Mouse (Mus musculus) gastrocnemius, postnatal 14 days (tissue): ENCODE measurements around the gene Trim6. TPM values are rescaled to one million over a fixed set of nuclear protein-coding genes. Genes with fewer than 3 reads are reported as not detected.
A peak's percentile ranks its signal among the peaks of the same experiment; 100 is the strongest.
"Not testable (repeated sequence)": the region's sequence is repeated elsewhere in the genome, so short reads cannot be mapped to it uniquely, and the experiment has no call there.

Experiments
- DNase-seq: peaks from one replicate; pipeline ENCODE4 v3.0.0; 2021; ENCODE audit warnings: mixed read lengths
- intact Hi-C: fragments of 180-260 bp; cut with DNase I; formaldehyde crosslinking; loops from one replicate; pipeline ENCODE4 v1.15.1; 2025; ENCODE audit warnings: low total_unique reads
- long read RNA-seq, 2 experiments: library from polyadenylated mRNA; stranded (forward); transcript quantifications; one replicate each; pipeline ENCODE4 v2.0.0; 2021
- total RNA-seq, 2 experiments: library from RNA; stranded (reverse); gene quantifications; 2 replicates each; pipeline ENCODE4 v1.2.3; 2021

The Trim6 gene
- total RNA-seq, result under 1 TPM; 0.18 to 0.31 TPM
- long read RNA-seq, experiment 1, result 0 reads
- long read RNA-seq, experiment 2, result 0 reads

- intact Hi-C loops, result loop anchor here (10.0 kb wide), 1 partner anchor 664 kb away; the partner anchor contains the start of gene Olfr615
- peak; percentile 77 for DNase-seq
These were observed at the start of gene Trim6 for GRCm38 (mm10) chr7:104218701-104219569. TSS of gene Trim6 (plus strand) at chr7:104218793.

- intact Hi-C loops, result no loop called here
- DNase-seq, result no peak
These were observed 48.9 kb upstream of the Trim6 start for GRCm38 (mm10) chr7:104169634-104170204.

- DNase-seq, result no peak
- intact Hi-C loops, result no loop called here
These were observed 43.5 kb upstream of the Trim6 start for GRCm38 (mm10) chr7:104175085-104175484.

GRCm38 (mm10) chr7:104178422-104179054, 40.1 kb upstream of the Trim6 start:
- intact Hi-C loops, result no loop called here

GRCm38 (mm10) chr7:104179074-104179473, 39.5 kb upstream of the Trim6 start:
- intact Hi-C loops, result no loop called here
- DNase-seq, result no peak

More at GRCm38 (mm10) chr7:104178422-104179054, 40.1 kb upstream of the Trim6 start:
- DNase-seq, result no peak

- intact Hi-C loops, result no loop called here
- no peak for DNase-seq
These were observed 35.3 kb upstream of the Trim6 start, which contains the start of gene Olfr648 for GRCm38 (mm10) chr7:104183292-104183691. TSS of gene Olfr648 (minus strand) at chr7:104183392.

GRCm38 (mm10) chr7:104191275-104191674, 27.3 kb upstream of the Trim6 start:
- intact Hi-C loops, result no loop called here
- no peak for DNase-seq

- intact Hi-C loops, result no loop called here
- no peak for DNase-seq
These were observed 22.7 kb upstream of the Trim6 start, which contains the start of gene Olfr649 for GRCm38 (mm10) chr7:104195885-104196284. TSS of gene Olfr649 (minus strand) at chr7:104195985.

- intact Hi-C loops, result no loop called here
- peak; percentile 54 for DNase-seq
These were observed 18.8 kb upstream of the Trim6 start for GRCm38 (mm10) chr7:104199822-104200221.

- intact Hi-C loops, result no loop called here
- no peak for DNase-seq
These were observed 12.4 kb upstream of the Trim6 start for GRCm38 (mm10) chr7:104206197-104206596.

GRCm38 (mm10) chr7:104216011-104216535, 2.5 kb upstream of the Trim6 start:
- DNase-seq, result no peak
- intact Hi-C loops, result loop anchor here (10.0 kb wide), 1 partner anchor 661 kb away; the partner anchor contains the start of gene Olfr615

GRCm38 (mm10) chr7:104217881-104218280, 712 bp upstream of the Trim6 start:
- DNase-seq, result no peak
- intact Hi-C loops, result loop anchor here (10.0 kb wide), 1 partner anchor 663 kb away; the partner anchor contains the start of gene Olfr615

- intact Hi-C loops, result no loop called here
- DNase-seq, result no peak
These were observed 12.6 kb downstream of the Trim6 start for GRCm38 (mm10) chr7:104231203-104231602.

- intact Hi-C loops, result no loop called here
These were observed 22.3 kb downstream of the Trim6 start for GRCm38 (mm10) chr7:104240857-104241256.

GRCm38 (mm10) chr7:104243616-104244015, 25.0 kb downstream of the Trim6 start:
- DNase-seq, result no peak
- intact Hi-C loops, result no loop called here

More at GRCm38 (mm10) chr7:104240857-104241256, 22.3 kb downstream of the Trim6 start:
- DNase-seq, result no peak

- intact Hi-C loops, result no loop called here
- DNase-seq, result peak; percentile 13
These were observed 25.9 kb downstream of the Trim6 start, which contains the start of gene Trim34a for GRCm38 (mm10) chr7:104244287-104245181. TSS of gene Trim34a (plus strand) at chr7:104244457.

- DNase-seq, intact Hi-C loops: not testable (repeated sequence)
These were observed 41.8 kb downstream of the Trim6 start for GRCm38 (mm10) chr7:104260380-104260779.

- DNase-seq, intact Hi-C loops: not testable (repeated sequence)
These were observed 46.7 kb downstream of the Trim6 start for GRCm38 (mm10) chr7:104265335-104265734.
